Mouse (Mus musculus) heart, adult 8-10 months (tissue): ENCODE measurements around the gene Saysd1. TPM values are rescaled to one million over a fixed set of nuclear protein-coding genes. Genes with fewer than 3 reads are reported as not detected.
"Not testable (repeated sequence)": the region's sequence is repeated elsewhere in the genome, so short reads cannot be mapped to it uniquely, and the experiment has no call there.

Experiments
- DNase-seq: peaks from one replicate; pipeline ENCODE4 v3.0.0; 2022; ENCODE audit warnings: low spot score
- total RNA-seq, 4 experiments: library from RNA; stranded (reverse); gene quantifications; 2 replicates each; pipeline ENCODE4 v1.2.4; 2022

Saysd1 gene
- total RNA-seq, 4 experiments from 2014 or later: 2.6 to 3.2 (median 2.7) TPM

DNA sequence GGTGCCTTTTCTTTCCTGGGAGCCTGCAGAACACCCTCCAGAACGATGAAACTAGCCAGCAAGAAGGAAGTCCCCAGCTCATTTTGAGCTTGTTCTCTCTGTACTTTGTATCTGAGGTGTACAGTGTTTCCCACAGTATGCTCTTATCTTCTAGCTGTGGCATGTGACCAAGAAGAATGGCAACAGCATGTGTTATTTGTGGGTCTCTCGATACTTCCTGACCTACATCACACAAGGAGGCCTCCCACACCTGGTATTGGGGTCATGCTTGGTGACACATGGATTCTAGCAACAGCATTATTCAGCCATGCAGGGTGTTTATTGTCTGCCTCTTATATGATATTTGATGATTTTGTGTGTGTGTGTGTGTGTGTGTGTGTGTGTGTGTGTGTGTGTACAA lies 96.5 kb downstream of the Saysd1 start:
- no peak for DNase-seq

DNA sequence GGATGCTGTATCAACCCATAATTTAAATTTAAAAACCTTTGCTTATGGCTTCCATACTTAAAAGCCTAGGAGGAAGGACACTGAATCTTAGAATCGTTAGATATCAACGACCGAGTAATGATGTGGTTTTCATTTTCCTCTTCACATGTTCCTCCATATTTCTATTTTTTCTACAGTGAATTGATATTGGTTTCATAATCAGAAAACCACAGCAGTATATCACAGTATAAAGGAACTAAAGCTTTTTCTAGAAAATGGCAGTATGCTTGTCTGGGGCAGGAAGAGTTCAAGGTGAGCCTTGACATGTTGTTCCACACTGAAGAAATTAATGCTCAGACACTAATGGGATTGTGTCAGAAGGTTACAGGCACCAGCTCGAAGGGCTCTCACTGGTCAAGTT lies 97.4 kb downstream of the Saysd1 start:
- no peak for DNase-seq

GRCm38 (mm10) chr14:20039795-20040194 lies 98.5 kb downstream of the Saysd1 start:
- DNase-seq: no peak

DNA sequence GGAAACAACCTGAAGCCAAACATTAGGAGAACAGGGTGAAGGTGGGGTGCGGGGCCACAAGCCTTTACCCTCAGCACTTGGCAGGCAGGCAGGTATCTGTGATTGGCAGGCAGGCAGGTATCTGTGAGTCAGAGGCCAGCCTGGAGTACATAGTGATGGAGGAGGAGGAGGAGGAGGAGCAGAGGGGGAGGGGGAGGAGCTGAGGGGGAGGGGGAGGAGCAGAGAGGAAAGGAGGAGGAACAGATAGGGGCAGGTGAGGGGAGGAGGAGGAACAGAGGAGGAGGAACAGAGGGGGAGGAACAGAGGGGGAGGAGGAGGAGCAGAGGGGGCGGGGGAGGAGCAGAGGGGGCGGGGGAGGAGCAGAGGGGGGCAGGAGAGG lies 105.6 kb downstream of the Saysd1 start:
- DNase-seq: no peak

- no peak for DNase-seq
These were observed 106.2 kb downstream of the Saysd1 start for GRCm38 (mm10) chr14:20032016-20032737.

DNA sequence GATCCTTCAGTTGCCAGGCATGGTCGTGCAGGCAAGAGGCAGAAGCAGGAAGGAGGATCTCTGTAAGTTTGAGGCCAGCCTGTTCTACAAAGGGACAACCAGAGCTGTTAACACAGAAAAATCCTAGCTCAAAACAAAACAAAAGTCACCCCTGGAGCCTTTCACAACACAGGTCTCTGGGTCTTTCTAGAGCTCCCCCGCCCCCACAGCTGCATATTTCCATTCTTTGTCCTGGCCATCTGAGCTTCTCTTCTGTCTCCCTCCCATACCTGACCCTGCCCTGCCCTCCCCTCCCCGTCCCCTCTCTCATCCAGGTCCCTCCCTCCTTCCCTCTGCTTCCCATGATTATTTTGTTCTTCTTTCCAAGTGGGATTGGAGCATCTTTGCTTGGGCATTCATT lies 108.7 kb downstream of the Saysd1 start:
- no peak for DNase-seq

DNA sequence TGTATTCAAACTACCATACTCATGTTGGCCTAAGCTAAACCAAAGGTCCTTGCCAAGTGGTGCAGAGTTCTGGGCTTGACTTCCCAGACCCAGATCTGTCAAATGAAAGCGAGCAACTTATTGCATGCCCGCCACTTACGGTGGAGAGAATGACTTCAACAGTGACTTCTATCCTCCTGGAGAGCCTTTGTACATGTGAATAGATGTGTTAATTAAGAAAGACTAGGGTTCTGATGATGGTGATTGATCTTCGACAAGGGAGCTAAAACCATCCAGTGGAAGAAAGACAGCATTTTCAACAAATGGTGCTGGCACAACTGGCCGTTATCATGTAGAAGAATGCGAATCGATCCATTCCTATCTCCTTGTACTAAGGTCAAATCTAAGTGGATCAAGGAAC lies 110.9 kb downstream of the Saysd1 start:
- DNase-seq: not testable (repeated sequence)

Other genes starting within 250 kb of the Saysd1 start
- 10 to 100 TPM in 2 of 4 experiments, 1 to 10 TPM in 2; 9.1 to 14.0 (median 11.4) TPM for gene Gng2, start 160.9 kb downstream of the Saysd1 start, total RNA-seq
- 1 to 10 TPM in 1 of 4 experiments, under 1 TPM in 3; 0.52 to 1.3 (median 0.75) TPM for gene Kcnk5, start 43.3 kb upstream of the Saysd1 start, total RNA-seq
- not detected for gene Kcnk16, start 130.7 kb upstream of the Saysd1 start, total RNA-seq
- 10 to 100 TPM; 35.5 to 58.5 (median 43.4) TPM for gene Nudt13, start 156.2 kb upstream of the Saysd1 start, total RNA-seq
- gene Ecd, start 209.6 kb upstream of the Saysd1 start, total RNA-seq: 10 to 100 TPM; 38.3 to 42.0 (median 39.9) TPM
- 10 to 100 TPM; 30.1 to 32.7 (median 30.5) TPM for gene Fam149b, start 209.6 kb upstream of the Saysd1 start, total RNA-seq